Mouse (Mus musculus): Measurements from ENCODE around the gene Enc1. TPM values are rescaled to one million over a fixed set of nuclear protein-coding genes. Genes with fewer than 3 reads are reported as not detected.

Gene Enc1
- polyA plus RNA-seq, 1 experiment from 2014 or later, result 0.75 TPM

DNA sequence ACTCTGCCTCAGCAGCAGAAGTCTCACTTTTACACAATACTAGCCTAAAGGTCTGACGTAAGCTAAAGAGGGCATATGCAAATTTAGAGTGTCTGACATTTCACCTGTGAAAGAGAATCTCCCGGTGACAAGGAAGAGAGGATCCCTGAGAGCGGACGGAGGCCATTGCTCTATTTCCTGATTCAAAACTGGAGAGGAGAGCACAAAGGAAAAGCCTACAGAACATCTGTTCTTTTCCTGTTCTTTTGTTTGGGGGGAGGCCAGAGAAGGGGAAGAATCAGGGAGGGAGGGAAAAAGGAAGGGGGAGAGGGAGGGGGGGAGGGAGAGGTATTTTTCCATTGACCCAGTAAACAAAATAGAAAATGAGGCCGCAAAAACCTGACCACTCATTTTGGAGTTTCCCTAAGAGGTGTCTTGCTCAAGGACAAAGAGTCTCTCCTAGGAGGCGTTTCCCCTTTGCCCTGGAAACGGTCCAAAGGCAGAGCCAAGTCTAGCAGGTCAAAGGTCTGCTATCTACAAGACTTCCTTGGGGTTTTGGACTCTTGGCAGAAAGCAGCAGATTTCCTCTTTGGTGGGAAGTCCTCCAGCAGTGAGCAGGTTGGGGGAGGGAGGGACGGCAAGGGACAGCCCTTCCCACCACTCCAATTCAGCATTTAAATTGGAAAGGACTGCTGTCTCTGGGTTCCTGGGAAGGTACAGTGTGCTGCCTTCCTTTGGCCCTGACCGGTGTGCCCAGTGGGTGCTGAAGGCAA lies 54.4 kb downstream of the Enc1 start:
- no peak overlapping the region for H3K9ac ChIP-seq
- DNase-seq, result no peak
- peaks cover 10% of the 10 kb centered on the region for H3K4me1 ChIP-seq (replicated peaks)
- no peak overlapping the region for H3K4me3 ChIP-seq (replicated peaks)
- no peak overlapping the region for H3K4me2 ChIP-seq
- H3K27me3 ChIP-seq, result no peaks in the 10 kb centered on the region
- H3K36me3 ChIP-seq, result no peaks in the 10 kb centered on the region
- 37% methylated on average over 9 of the region's 9 CpGs for WGBS (ENCODE audit: insufficient replicate concordance)
- H3K27ac ChIP-seq, result no peak overlapping the region; the same call in 1 of the 2 replicates
- ATAC-seq (ENCODE audit: low read depth), result no peak
- no peaks in the 10 kb centered on the region for H3K9me3 ChIP-seq (replicated peaks)

DNA sequence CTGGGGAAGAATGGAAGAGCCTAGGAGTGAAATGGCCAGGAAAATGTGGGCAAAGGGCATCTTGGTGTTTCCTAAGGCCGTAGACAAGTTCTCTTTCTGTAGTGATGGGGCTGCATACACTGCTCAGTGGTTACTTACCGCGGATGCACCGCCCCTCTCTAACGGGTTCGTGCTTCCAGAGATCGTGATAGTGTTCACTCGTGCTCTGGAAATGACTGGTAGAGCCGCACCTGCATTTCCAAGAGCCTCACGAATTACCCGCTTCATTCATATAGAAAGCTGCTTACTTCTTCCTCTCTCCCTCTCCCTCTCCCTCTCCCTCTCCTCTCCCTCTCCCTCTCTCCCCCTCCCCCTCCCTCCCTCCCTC lies 54.9 kb downstream of the Enc1 start:
- Histone ChIP-seq H3K36me3 (no peaks in the 10 kb centered on the region), H3K4me2 (no peak overlapping the region), H3K27ac (no peak overlapping the region), H3K9ac (no peak overlapping the region), H3K4me3 (replicated peaks) (no peak overlapping the region), H3K4me1 (replicated peaks) (peaks cover 10% of the 10 kb centered on the region), H3K27me3 (no peaks in the 10 kb centered on the region), H3K9me3 (replicated peaks) (no peaks in the 10 kb centered on the region)
- ATAC-seq (ENCODE audit: low read depth) (no peak), DNase-seq (no peak)
- WGBS (ENCODE audit: insufficient replicate concordance), result 23% methylated on average over 11 of the region's 11 CpGs

DNA sequence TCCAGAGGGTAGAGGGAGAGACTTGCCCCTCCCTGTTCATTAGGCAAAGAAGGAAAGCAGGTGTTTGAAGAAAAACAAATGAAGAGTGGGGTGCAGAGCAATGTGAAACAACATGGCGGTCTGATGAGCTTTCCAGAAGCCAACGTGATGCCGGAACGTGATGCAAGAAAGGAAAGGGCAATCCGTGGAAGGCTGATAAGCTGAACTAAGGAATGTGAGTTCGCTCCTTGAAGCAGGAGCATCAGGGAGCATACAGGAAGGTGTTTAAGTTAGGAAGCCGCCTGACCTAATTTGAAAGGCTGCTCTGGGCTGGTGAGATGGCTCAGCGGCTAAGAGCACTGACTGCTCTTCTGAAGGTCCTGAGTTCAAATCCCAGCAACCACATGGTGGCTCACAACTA lies 55.4 kb downstream of the Enc1 start:
- WGBS (ENCODE audit: insufficient replicate concordance), result 51% methylated on average over 8 of the region's 8 CpGs
- H3K4me3 ChIP-seq (replicated peaks), result no peak overlapping the region
- H3K36me3 ChIP-seq, result no peaks in the 10 kb centered on the region
- H3K27ac ChIP-seq, result no peak overlapping the region
- DNase-seq (no peak), ATAC-seq (ENCODE audit: low read depth) (no peak)
- no peaks in the 10 kb centered on the region for H3K9me3 ChIP-seq (replicated peaks)
- H3K9ac ChIP-seq, result no peak overlapping the region
- no peak overlapping the region for H3K4me2 ChIP-seq
- peaks cover 7% of the 10 kb centered on the region for H3K4me1 ChIP-seq (replicated peaks)
- no peaks in the 10 kb centered on the region for H3K27me3 ChIP-seq

DNA sequence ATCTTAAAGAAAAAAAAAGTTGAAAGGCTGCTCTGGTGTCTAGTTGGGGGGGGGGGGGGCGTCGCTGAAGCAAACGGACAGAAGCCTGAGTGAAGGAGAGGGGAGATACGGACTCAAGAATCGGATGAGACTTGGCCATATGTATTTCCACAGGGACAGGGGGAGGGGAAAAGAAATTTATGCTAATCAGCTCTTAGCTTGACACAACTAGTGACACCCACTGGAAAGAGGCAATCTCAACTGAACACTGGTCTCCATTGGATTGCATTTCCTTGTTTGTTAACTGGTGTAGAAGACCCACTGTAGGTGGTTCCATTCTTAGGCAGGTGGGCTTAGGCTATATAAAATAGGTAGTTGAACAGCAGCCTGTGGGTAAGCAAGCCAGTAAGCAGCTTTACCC lies 55.9 kb downstream of the Enc1 start:
- no peaks in the 10 kb centered on the region for H3K36me3 ChIP-seq
- no peaks in the 10 kb centered on the region for H3K9me3 ChIP-seq (replicated peaks)
- H3K27ac ChIP-seq, result no peak overlapping the region
- no peaks in the 10 kb centered on the region for H3K27me3 ChIP-seq
- H3K9ac ChIP-seq, result no peak overlapping the region
- peaks cover 5% of the 10 kb centered on the region for H3K4me1 ChIP-seq (replicated peaks)
- DNase-seq, result no peak
- 84% methylated on average over 3 of the region's 5 CpGs for WGBS (ENCODE audit: insufficient replicate concordance)
- H3K4me3 ChIP-seq (replicated peaks), result no peak overlapping the region
- no peak overlapping the region for H3K4me2 ChIP-seq
- no peak for ATAC-seq (ENCODE audit: low read depth)

DNA sequence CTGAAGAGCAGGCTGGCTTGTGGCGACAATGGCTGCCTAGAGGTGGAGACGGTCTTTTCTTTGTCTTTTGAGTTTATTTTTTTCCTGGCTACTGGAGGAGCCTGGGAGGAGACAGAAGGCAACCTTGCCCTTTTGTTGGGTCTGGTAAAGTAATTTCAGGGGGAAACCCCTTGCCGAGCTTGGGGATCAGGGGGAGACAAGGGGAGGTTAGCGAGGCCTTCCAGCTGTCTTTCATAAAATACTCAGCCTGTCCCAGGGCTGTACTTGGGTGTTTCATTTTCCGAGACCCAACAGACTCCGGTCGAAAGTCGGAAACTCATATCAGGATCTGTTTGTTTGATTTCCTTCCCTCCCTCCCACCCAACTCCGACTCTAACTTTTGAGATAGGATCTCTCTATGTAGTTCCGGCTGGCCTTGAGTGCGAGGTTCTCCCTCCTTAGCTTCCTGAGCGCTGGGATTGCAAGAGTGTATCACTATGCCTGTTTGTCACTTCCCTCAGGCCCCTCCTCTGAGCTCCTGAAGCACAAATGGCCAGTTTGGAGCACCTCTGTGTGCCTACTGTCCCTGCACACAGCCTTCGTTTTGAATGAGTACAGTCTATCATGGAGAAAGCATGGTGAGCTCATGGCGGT lies 56.6 kb downstream of the Enc1 start:
- 66% methylated on average over 14 of the region's 14 CpGs for WGBS (ENCODE audit: insufficient replicate concordance)
- ATAC-seq (ENCODE audit: low read depth) (no peak), DNase-seq (no peak)
- H3K4me2 ChIP-seq, result no peak overlapping the region
- no peaks in the 10 kb centered on the region for H3K27me3 ChIP-seq
- H3K27ac ChIP-seq, result no peak overlapping the region
- H3K9me3 ChIP-seq (replicated peaks), result no peaks in the 10 kb centered on the region
- no peaks in the 10 kb centered on the region for H3K36me3 ChIP-seq
- H3K4me3 ChIP-seq (replicated peaks), result no peak overlapping the region
- no peak overlapping the region for H3K9ac ChIP-seq
- H3K4me1 ChIP-seq (replicated peaks), result peaks cover 5% of the 10 kb centered on the region

DNA sequence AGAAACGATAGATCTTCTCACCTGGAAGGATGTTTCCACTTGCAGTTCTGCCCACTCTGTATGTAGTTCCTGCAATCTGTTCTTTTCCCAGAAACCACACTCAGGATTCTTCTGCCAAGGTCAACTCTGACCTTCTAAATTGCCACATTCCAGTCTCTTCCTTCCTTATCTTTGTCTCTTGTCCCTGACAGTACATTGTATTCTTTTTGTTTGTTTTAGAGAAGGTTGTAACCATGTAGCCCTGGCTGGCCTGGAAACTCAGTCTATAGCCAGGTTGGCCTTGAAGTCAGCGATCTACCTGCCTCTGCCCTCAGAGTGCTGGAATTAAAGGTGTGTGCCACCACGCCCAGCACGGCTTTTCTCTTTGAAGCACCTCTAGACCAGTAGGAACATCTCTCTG lies 58.0 kb downstream of the Enc1 start:
- H3K4me1 ChIP-seq (replicated peaks), result peaks cover 5% of the 10 kb centered on the region
- ATAC-seq (ENCODE audit: low read depth) (no peak), DNase-seq (no peak)
- H3K27ac ChIP-seq, result no peak overlapping the region
- H3K4me3 ChIP-seq (replicated peaks), result no peak overlapping the region
- no peaks in the 10 kb centered on the region for H3K27me3 ChIP-seq
- no peaks in the 10 kb centered on the region for H3K9me3 ChIP-seq (replicated peaks)
- H3K9ac ChIP-seq, result no peak overlapping the region
- H3K4me2 ChIP-seq, result no peak overlapping the region
- no peaks in the 10 kb centered on the region for H3K36me3 ChIP-seq
- 70% methylated on average over 4 of the region's 4 CpGs for WGBS (ENCODE audit: insufficient replicate concordance)

DNA sequence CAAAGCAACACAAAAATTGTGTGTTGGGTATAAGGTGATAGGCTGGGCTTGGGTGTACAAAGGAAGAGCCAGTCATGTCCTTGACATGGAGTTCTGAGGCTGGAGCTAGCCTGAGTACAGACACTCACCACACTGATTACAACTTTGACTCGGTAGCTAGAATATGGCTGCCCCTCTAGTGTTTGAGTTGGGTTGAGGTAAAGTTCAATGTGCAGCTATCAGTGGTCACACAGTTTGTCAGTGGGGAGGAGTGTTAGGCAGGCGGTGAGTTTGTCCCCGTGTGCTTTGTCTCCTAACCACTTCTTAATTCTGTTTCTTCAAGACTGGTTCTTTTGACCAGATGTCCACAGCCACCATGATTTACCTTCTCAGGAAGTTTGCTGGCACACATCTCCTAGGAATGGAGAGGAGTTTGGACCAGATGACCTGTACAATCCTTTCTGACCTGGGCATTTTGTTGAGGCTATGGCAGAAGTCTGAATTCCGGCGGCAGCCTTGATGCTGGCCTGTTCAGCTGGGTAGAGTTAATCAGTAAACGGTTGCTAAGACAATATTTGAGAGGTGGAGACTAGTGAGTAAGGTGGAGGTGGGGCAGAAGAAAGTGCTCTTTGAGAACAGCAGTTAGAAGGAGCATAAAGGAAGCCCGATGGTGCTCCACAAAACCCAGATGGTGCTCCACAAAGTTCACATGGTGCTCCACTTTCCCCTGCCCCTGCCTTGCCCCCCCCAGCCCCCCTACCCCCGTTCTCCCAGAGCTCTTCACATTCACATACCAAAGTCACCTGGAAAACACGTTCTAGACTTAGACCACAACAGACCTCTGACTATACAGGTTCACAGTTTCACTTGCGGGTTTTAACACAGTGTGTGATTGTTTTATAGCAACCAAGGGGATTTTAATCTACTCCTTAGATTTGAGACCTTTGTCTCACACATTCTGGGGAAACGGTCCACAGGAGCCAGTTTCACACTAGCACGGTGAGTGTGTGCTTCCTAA lies 59.3 kb downstream of the Enc1 start:
- Histone ChIP-seq H3K9me3 (replicated peaks) (no peaks in the 10 kb centered on the region), H3K27ac (peak overlapping the region; percentile 71), H3K4me3 (replicated peaks) (no peak overlapping the region), H3K27me3 (no peaks in the 10 kb centered on the region), H3K9ac (no peak overlapping the region), H3K36me3 (no peaks in the 10 kb centered on the region), H3K4me2 (no peak overlapping the region), H3K4me1 (replicated peaks) (peaks cover 5% of the 10 kb centered on the region)
- 57% methylated on average over 12 of the region's 12 CpGs for WGBS (ENCODE audit: insufficient replicate concordance)
- no peak for DNase-seq
- ATAC-seq (ENCODE audit: low read depth), result peak; percentile 76

Other genes starting within 250 kb of the Enc1 start
- gene 1700029F12Rik, start 206.7 kb upstream of the Enc1 start, polyA plus RNA-seq (2015; fragmentation: Nextera tagmentation; extraction: Ambion mirVana), result not detected in 2 replicates
- gene Fam169a, start 173.8 kb upstream of the Enc1 start, polyA plus RNA-seq (2015; fragmentation: Nextera tagmentation; extraction: Ambion mirVana), result 2.1 and 2.3 TPM in 2 replicates
- 0.79 and 0.97 TPM in 2 replicates for gene Gm6169, start 141.9 kb upstream of the Enc1 start, polyA plus RNA-seq (2015; fragmentation: Nextera tagmentation; extraction: Ambion mirVana)
- gene Gfm2, start 103.2 kb upstream of the Enc1 start, polyA plus RNA-seq (2015; fragmentation: Nextera tagmentation; extraction: Ambion mirVana), result 21.4 and 24.6 TPM in 2 replicates
- gene Nsa2, start 103.2 kb upstream of the Enc1 start, polyA plus RNA-seq (2015; fragmentation: Nextera tagmentation; extraction: Ambion mirVana), result 38.2 and 43.6 TPM in 2 replicates
- 16.0 and 20.4 TPM in 2 replicates for gene Hexb, start 42.7 kb upstream of the Enc1 start, polyA plus RNA-seq (2015; fragmentation: Nextera tagmentation; extraction: Ambion mirVana)